Mouse (Mus musculus) limb, embryonic 14.5 days (tissue): ENCODE measurements around the gene Sh3glb1. TPM values are rescaled to one million over a fixed set of nuclear protein-coding genes. Genes with fewer than 3 reads are reported as not detected.
"Not testable (repeated sequence)": the region's sequence is repeated elsewhere in the genome, so short reads cannot be mapped to it uniquely, and the experiment has no call there.

Source experiments
- ATAC-seq: fragments of 200-750 bp; cut with Nextera tagmentation; 2 replicates; pipeline ENCODE4 v1.8.0; 2017; ENCODE audit warnings: low read depth, moderate number of reproducible peaks, moderate TSS enrichment; ENCODE audit not compliant: low FRiP score
- DNase-seq: peaks from one replicate; pipeline ENCODE4 v3.0.0-alpha.2; 2015; ENCODE audit warnings: low spot score
- H3K27ac ChIP-seq: fragments of 300-500 bp; sonication (generic); replicated peaks from 2 replicates; pipeline ENCODE4 v1.5.1; 2014; ENCODE audit warnings: low read depth, mild to moderate bottlenecking, low read length, moderate library complexity, mixed read lengths
- H3K27me3 ChIP-seq: fragments of 300-500 bp; sonication (generic); 2 replicates; pipeline ENCODE4 v1.6.1; 2014; ENCODE audit warnings: low read length, mixed read lengths; ENCODE audit not compliant: control insufficient read depth, insufficient read depth
- H3K36me3 ChIP-seq: fragments of 300-500 bp; sonication (generic); 2 replicates; pipeline ENCODE4 v1.6.1; 2014; ENCODE audit warnings: mild to moderate bottlenecking, low read length, moderate library complexity, mixed read lengths; ENCODE audit not compliant: control insufficient read depth, insufficient read depth
- H3K4me1 ChIP-seq: fragments of 300-500 bp; sonication (generic); 2 replicates; pipeline ENCODE4 v1.6.1; 2014; ENCODE audit warnings: antibody characterized with exemption, low read length, mixed read lengths; ENCODE audit not compliant: control insufficient read depth, insufficient read depth
- H3K4me2 ChIP-seq: fragments of 300-500 bp; sonication (generic); replicated peaks from 2 replicates; pipeline ENCODE4 v1.6.1; 2014; ENCODE audit warnings: low read depth, mild to moderate bottlenecking, low read length, moderate library complexity; ENCODE audit not compliant: severe bottlenecking
- H3K4me3 ChIP-seq: fragments of 300-500 bp; sonication (generic); replicated peaks from 2 replicates; pipeline ENCODE4 v1.5.1; 2014; ENCODE audit warnings: low read length
- H3K9ac ChIP-seq: fragments of 300-500 bp; sonication (generic); 2 replicates; pipeline ENCODE4 v1.6.1; 2014; ENCODE audit warnings: mild to moderate bottlenecking, low read depth, low read length, moderate library complexity; ENCODE audit not compliant: severe bottlenecking
- H3K9me3 ChIP-seq: fragments of 300-500 bp; sonication (generic); 2 replicates; pipeline ENCODE4 v1.6.1; 2016; ENCODE audit warnings: low read length; ENCODE audit not compliant: control insufficient read depth
- POLR2A ChIP-seq: fragments of 200-500 bp; IDR thresholded peaks from 2 replicates; pipeline ENCODE4 v1.8.0; 2012; ENCODE audit warnings: inconsistent platforms, mild to moderate bottlenecking, moderate library complexity, borderline replicate concordance; ENCODE audit not compliant: insufficient read depth, insufficient read length; ENCODE audit errors: extremely low read depth
- WGBS: fragments of 180-500 bp; shearing (Covaris S2); extraction: QIAGEN DNeasy Blood & Tissue Kit; methylation state at CpG from one replicate; pipeline ENCODE4 v1.1.7; 2014; 5-methylcytosine and 5-hydroxymethylcytosine counted together
- polyA plus RNA-seq, 2 experiments: library from polyadenylated mRNA; depleted of rRNA in 1 of 2; stranded (reverse) in 1 of 2; unstranded in 1 of 2; fragments of >200 nt; fragmentation: Nextera tagmentation in 1 of 2; extraction: Ambion mirVana in 1 of 2; gene quantifications; 2 replicates each; pipeline versions ENCODE4 v1.2.1 to v1.2.3; 2012 to 2014

Gene Sh3glb1
- polyA plus RNA-seq (2012; rRNA removed), result 25.9 and 30.3 TPM in 2 replicates
- 123 and 138 TPM in 2 replicates for polyA plus RNA-seq (2014; fragmentation: Nextera tagmentation; extraction: Ambion mirVana)

DNA sequence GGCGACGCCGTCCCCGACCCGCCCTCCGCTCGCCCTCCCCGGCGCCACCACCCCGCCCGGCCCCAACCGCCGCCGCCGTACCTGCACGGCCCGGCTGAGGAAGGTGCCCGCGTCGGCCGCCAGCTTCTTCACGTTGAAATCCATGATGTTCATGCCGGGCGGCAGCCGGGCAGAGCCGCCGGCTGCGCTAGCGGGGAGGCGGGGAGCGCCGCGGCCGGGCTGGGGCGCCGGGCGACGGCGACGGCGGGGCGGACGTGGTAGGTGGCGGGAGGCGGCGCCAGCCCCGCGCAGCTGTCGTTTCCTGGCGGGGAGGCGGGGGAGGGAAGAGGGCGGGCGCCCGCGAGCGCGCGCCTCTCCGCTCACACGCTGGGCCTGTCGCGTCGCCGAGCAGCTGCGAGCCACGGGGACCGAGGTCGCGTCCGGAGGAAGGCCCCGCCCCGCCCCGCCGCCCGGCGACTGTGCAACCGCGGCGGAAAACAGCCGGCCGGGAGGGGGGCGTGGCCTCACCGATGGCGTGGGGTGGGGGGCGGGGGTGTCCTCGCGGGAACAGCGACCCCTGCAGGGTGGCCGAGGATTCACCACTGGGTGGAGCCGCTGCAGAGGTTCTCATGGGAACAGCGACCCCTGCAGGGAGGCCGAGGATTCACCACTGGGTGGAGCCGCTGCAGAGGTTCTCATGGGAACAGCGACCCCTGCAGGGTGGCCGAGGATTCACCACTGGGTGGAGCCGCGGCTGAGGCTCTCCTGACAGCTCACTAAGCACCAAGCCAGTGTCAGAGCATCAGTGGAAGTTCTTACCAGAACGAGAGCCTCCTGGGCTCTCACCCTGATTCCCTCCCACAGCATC is at the start of gene Sh3glb1:
TSS of gene Sh3glb1 (minus strand) at position 435 of the 847 bp plus-strand sequence.
- ATAC-seq (peak; percentile 89), DNase-seq (peak; percentile 88)
- H3K36me3 ChIP-seq, result no peaks in the 10 kb centered on the region
- H3K9ac ChIP-seq, result peak within 1 kb of the TSS; percentile 91
- WGBS, result 2% methylated on average over 23 of the region's 98 CpGs
- peak within 1 kb of the TSS; percentile 98 for H3K27ac ChIP-seq
- no peak for TF ChIP-seq POLR2A
- peak within 1 kb of the TSS; percentile 80 for H3K4me3 ChIP-seq
- H3K27me3 ChIP-seq, result no peaks in the 10 kb centered on the region
- H3K4me2 ChIP-seq, result peak within 1 kb of the TSS; percentile 79
- peaks cover 32% of the 10 kb centered on the region for H3K4me1 ChIP-seq
- H3K9me3 ChIP-seq, result no peaks in the 10 kb centered on the region

DNA sequence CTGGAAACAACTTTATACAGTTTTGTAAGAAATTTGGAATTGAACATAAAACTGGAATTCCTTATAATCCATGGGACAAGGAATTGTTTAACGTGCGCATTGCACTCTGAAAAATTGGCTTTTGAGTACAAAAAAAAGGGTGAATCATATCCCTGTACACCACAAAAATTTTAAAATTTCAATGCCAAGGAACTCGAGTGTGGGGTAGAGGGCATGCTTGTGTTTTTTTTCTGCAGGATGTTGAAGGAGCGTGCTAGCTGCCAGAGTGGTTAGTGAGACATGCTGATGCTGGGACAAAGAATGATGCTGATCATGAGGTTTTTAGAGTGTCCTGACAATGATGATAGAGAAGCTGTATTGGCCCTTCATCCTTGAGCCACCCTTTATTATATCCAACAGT is 45.0 kb upstream of the Sh3glb1 start:
- H3K27ac ChIP-seq, result no peak overlapping the region
- no peak overlapping the region for H3K4me3 ChIP-seq
- WGBS, result 88% methylated on average over 4 of the region's 4 CpGs
- H3K9ac ChIP-seq, result no peak overlapping the region
- no peaks in the 10 kb centered on the region for H3K27me3 ChIP-seq
- ATAC-seq (no peak), DNase-seq (no peak)
- TF ChIP-seq POLR2A, result no peak
- H3K4me1 ChIP-seq, result peaks cover 5% of the 10 kb centered on the region; the same call in 1 of the 2 replicates
- no peaks in the 10 kb centered on the region for H3K36me3 ChIP-seq
- no peak overlapping the region for H3K4me2 ChIP-seq
- no peaks in the 10 kb centered on the region for H3K9me3 ChIP-seq

DNA sequence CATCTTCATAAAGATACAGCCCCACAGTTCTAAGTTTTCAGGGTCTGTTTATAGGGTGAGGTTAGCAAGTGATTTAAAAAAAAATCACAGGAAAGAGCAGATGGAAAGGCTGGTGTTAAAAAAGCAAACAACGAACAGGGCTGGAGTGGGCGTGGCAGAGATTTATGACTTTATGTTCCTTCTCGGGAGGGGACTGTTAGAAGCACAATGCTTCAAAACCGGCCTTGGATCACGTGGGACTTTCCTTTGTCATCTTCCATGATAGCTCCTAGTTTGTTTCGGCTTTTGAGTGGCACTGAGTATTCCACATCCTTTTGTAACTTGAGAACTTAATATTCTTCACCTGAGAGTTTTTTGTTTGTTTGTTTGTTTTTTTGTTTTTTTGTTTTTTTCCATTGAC is 41.3 kb upstream of the Sh3glb1 start:
- ATAC-seq (no peak), DNase-seq (no peak)
- Histone ChIP-seq H3K27me3 (no peaks in the 10 kb centered on the region), H3K27ac (no peak overlapping the region), H3K9me3 (no peaks in the 10 kb centered on the region), H3K36me3 (no peaks in the 10 kb centered on the region), H3K9ac (no peak overlapping the region), H3K4me3 (no peak overlapping the region), H3K4me2 (no peak overlapping the region), H3K4me1 (peaks cover 5% of the 10 kb centered on the region; the same call in 1 of the 2 replicates)
- WGBS, result 32% methylated on average over 6 of the region's 6 CpGs
- no peak for TF ChIP-seq POLR2A

DNA sequence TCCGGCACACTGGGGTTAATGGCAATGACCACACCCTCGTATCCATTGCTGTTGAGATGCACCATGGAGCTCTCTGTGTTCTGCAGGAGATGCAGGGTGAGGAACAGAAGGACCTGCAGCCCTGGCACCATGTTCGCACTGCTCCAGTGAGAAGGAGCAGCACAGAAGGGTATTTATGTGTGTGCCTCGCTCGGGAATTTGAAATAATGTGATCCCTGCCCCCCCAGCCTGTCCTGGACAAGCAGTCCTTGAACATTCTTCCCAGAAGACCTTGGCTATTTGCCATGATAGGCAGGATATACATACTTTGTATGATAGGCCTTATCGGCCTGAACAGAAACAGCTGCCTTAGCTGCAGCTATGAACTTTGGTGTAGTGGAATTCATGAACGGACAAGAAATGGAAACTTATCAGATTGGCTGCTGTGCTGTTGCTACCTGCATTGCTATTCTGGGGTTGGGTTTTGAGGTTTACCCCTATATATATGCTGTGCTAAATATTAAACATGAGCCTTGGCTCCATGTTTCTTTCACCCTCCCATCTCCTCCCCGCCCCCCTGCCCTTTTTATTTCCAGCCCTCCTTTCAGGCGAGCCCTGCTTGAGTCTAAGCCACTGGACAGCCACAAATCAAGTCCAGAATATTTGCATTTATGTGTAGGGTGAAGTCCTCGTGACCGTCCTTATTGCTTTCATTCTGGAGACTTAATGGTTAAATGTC is 40.6 kb upstream of the Sh3glb1 start, which contains the start of gene Clca3a1:
TSS of gene Clca3a1 (minus strand) at position 386 of the 718 bp plus-strand sequence.
- H3K27ac ChIP-seq, result no peak within 1 kb of the TSS
- no peak for TF ChIP-seq POLR2A
- no peaks in the 10 kb centered on the region for H3K9me3 ChIP-seq
- ATAC-seq (peak; percentile 19; the same call in 1 of the 2 replicates), DNase-seq (peak; percentile 60)
- H3K27me3 ChIP-seq, result no peaks in the 10 kb centered on the region
- no peak within 1 kb of the TSS for H3K4me3 ChIP-seq
- peaks cover 5% of the 10 kb centered on the region; the same call in 1 of the 2 replicates for H3K4me1 ChIP-seq
- H3K4me2 ChIP-seq, result no peak within 1 kb of the TSS
- H3K36me3 ChIP-seq, result no peaks in the 10 kb centered on the region
- 60% methylated on average over 9 of the region's 11 CpGs for WGBS
- no peak within 1 kb of the TSS for H3K9ac ChIP-seq

DNA sequence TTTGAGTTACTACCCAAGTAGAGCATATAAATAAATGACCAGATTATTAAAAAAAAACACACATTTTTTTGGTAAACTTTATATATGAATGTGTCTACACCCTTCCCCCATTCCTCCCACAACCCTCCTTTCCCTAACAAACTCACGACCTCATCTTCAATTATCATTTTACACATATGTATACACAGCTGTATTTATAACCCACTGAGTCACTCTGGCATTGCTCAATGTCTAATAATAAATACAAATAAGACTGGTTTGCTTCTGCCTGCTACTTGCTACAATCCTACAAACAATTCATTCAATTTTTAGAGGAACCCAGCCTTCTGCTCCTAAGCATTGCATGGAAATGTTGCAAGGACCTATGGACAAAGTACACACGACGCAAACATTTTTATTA is 39.6 kb upstream of the Sh3glb1 start:
- Histone ChIP-seq H3K36me3 (no peaks in the 10 kb centered on the region), H3K9me3 (no peaks in the 10 kb centered on the region), H3K9ac (no peak overlapping the region), H3K4me1 (peaks cover 5% of the 10 kb centered on the region; the same call in 1 of the 2 replicates), H3K27me3 (no peaks in the 10 kb centered on the region), H3K27ac (no peak overlapping the region), H3K4me3 (no peak overlapping the region), H3K4me2 (no peak overlapping the region)
- no peak for DNase-seq
- 81% methylated on average over 3 of the region's 3 CpGs for WGBS
- TF ChIP-seq POLR2A, result no peak
- ATAC-seq, result no peak

DNA sequence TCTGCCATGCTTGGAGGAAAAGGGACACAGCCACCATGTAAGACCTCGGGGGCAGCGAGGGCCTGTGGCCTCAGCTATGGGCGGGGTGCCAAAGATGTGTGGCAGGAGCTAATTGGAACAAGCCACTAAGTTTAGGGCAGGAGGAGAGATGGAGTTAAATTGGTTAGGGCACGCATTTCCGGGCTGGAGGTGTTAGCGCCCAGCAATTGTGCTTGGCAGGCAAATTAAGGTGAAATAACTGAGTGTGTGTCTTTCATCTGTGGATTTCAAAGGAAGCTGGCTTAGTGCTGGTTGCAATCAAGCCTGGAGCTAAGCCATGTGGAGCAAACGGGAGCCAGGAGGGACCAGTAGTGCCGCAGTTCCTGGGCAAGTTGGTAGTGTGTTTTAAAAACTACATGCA is 36.0 kb upstream of the Sh3glb1 start:
- ATAC-seq, H3K27ac ChIP-seq, DNase-seq, H3K27me3 ChIP-seq, H3K4me3 ChIP-seq, H3K9ac ChIP-seq, H3K4me1 ChIP-seq, H3K4me2 ChIP-seq, H3K36me3 ChIP-seq, H3K9me3 ChIP-seq: not testable (repeated sequence)
- 35% methylated on average over 8 of the region's 8 CpGs for WGBS
